Mouse (Mus musculus): ENCODE results near the gene Pla2g6. TPM values are rescaled to one million over a fixed set of nuclear protein-coding genes. Genes with fewer than 3 reads are reported as not detected.
A peak's percentile ranks its signal among the peaks of the same experiment; 100 is the strongest.

Pla2g6 gene
- total and polyA plus RNA-seq, 3 experiments = 9.3 to 20.9 (median 14.8) TPM

GRCm38 (mm10) chr15:79353690-79354305, 25.6 kb upstream of the Pla2g6 start:
- no peak for DNase-seq (ENCODE audit: extremely low read depth)
- Histone ChIP-seq H3K4me3 (replicated peaks in 1 of 3; ENCODE audit: low read depth in 2 of 3, low read length in 2 of 3, poor library complexity in 1 of 3) (no peak overlapping the region), H3K27ac (ENCODE audit: insufficient read depth, low read depth) (peak overlapping the region; percentile 58), H3K4me1 (ENCODE audit: control insufficient read depth in 1 of 2, insufficient read depth in 2 of 2) (peaks cover 37 to 73% of the 10 kb centered on the region in 2 experiments), H3K79me2 (replicated peaks; ENCODE audit: control insufficient read depth, extremely low read depth, insufficient read depth, poor library complexity, severe bottlenecking) (peaks cover 25% of the 10 kb centered on the region), H3K9ac (ENCODE audit: insufficient read depth, low read depth) (peak overlapping the region; percentile 22; the same call in 1 of the 2 replicates), H3K27me3 (replicated peaks) (no peaks in the 10 kb centered on the region), H3K36me3 (replicated peaks in 1 of 2; ENCODE audit: control insufficient read depth in 1 of 2, insufficient read depth in 1 of 2, low read length in 1 of 2) (peaks cover 0 to 54% of the 10 kb centered on the region in 2 experiments), H3K4me2 (ENCODE audit: insufficient read depth, low read depth, poor library complexity, severe bottlenecking) (no peak overlapping the region), H3K9me3 (replicated peaks; ENCODE audit: low read length) (peaks cover 21% of the 10 kb centered on the region)
- dilution Hi-C loops (cut with MboI; ENCODE audit: extremely low pct_ligation_motif_present, extremely low pct_unique_long_range_greater_than_20kb, low sequenced_read_pairs) = no loop called here
- in situ Hi-C loops (cut with MboI; ENCODE audit: low pct_ligation_motif_present, low pct_unique_long_range_greater_than_20kb, low sequenced_read_pairs) = no loop called here
- TF ChIP-seq POLR2A (IDR thresholded peaks at IDR 0.05; ENCODE audit: low read depth, low read length) = no peak
- TF ChIP-seq KAT2A (IDR thresholded peaks at IDR 0.05; ENCODE audit: insufficient replicate concordance, low read length) = no peak
- TF ChIP-seq NRF1 (IDR thresholded peaks at IDR 0.05; ENCODE audit: low read depth, low read length) = no peak
- TF ChIP-seq HCFC1 (IDR thresholded peaks at IDR 0.05; ENCODE audit: low read depth, low read length) = no peak
- no peak for TF ChIP-seq EP300 (IDR thresholded peaks at IDR 0.05; ENCODE audit: low read length)
- TF ChIP-seq USF1 (IDR thresholded peaks at IDR 0.05; ENCODE audit: low read depth, low read length) = no peak
- TF ChIP-seq JUND (conservative IDR thresholded peaks at IDR 0.05; ENCODE audit: low read depth, low read length) = no peak

- Histone ChIP-seq H3K27me3 (replicated peaks) (no peaks in the 10 kb centered on the region), H3K9ac (ENCODE audit: insufficient read depth, low read depth) (no peak overlapping the region), H3K79me2 (replicated peaks; ENCODE audit: control insufficient read depth, extremely low read depth, insufficient read depth, poor library complexity, severe bottlenecking) (peaks cover 25% of the 10 kb centered on the region), H3K4me2 (ENCODE audit: insufficient read depth, low read depth, poor library complexity, severe bottlenecking) (no peak overlapping the region), H3K36me3 (replicated peaks in 1 of 2; ENCODE audit: control insufficient read depth in 1 of 2, insufficient read depth in 1 of 2, low read length in 1 of 2) (peaks cover 0 to 46% of the 10 kb centered on the region in 2 experiments), H3K9me3 (replicated peaks; ENCODE audit: low read length) (peaks cover 21% of the 10 kb centered on the region), H3K4me1 (ENCODE audit: control insufficient read depth in 1 of 2, insufficient read depth in 2 of 2) (peaks cover 38 to 69% of the 10 kb centered on the region in 2 experiments), H3K27ac (ENCODE audit: insufficient read depth, low read depth) (no peak overlapping the region), H3K4me3 (replicated peaks in 1 of 3; ENCODE audit: low read depth in 2 of 3, low read length in 2 of 3, poor library complexity in 1 of 3) (no peak overlapping the region)
- DNase-seq (ENCODE audit: extremely low read depth) = no peak
- TF ChIP-seq MXI1 (IDR thresholded peaks at IDR 0.05; ENCODE audit: low read depth, low read length) (no peak), NRF1 (IDR thresholded peaks at IDR 0.05; ENCODE audit: low read depth, low read length) (no peak), CHD2 (IDR thresholded peaks at IDR 0.05; ENCODE audit: low read length) (no peak), IRF4 (IDR thresholded peaks at IDR 0.05; ENCODE audit: low read depth, low read length) (no peak), MEF2A (IDR thresholded peaks at IDR 0.05; ENCODE audit: borderline replicate concordance, low read depth, low read length) (no peak)
- in situ Hi-C loops (cut with MboI; ENCODE audit: low pct_ligation_motif_present, low pct_unique_long_range_greater_than_20kb, low sequenced_read_pairs) (no loop called here), dilution Hi-C loops (cut with MboI; ENCODE audit: extremely low pct_ligation_motif_present, extremely low pct_unique_long_range_greater_than_20kb, low sequenced_read_pairs) (no loop called here)
Observed at GRCm38 (mm10) chr15:79352479-79352878, 24.3 kb upstream of the Pla2g6 start.

- no peak for TF ChIP-seq ZC3H11A (IDR thresholded peaks at IDR 0.05; ENCODE audit: low read depth, low read length)
- no peak for TF ChIP-seq RAD21 (IDR thresholded peaks at IDR 0.05; ENCODE audit: low read depth, low read length)
- no peak for TF ChIP-seq UBTF (IDR thresholded peaks at IDR 0.05; ENCODE audit: low read depth, low read length)
- no peak for TF ChIP-seq SIN3A (IDR thresholded peaks at IDR 0.05; ENCODE audit: low read length)
- no peak; the same call in 1 of the 2 replicates for TF ChIP-seq POLR2A (IDR thresholded peaks at IDR 0.05; ENCODE audit: low read depth, low read length)
- no peak for TF ChIP-seq CHD2 (IDR thresholded peaks at IDR 0.05; ENCODE audit: low read length)
- no peak for TF ChIP-seq SMC3 (IDR thresholded peaks at IDR 0.05; ENCODE audit: low read depth, low read length)
- TF ChIP-seq MEF2A (IDR thresholded peaks at IDR 0.05; ENCODE audit: borderline replicate concordance, low read depth, low read length) = no peak
- no peak for TF ChIP-seq E2F4 (IDR thresholded peaks at IDR 0.05; ENCODE audit: insufficient replicate concordance, low read depth, low read length)
- TF ChIP-seq CHD1 (IDR thresholded peaks at IDR 0.05; ENCODE audit: low read depth, low read length) = no peak
- no peak for DNase-seq (ENCODE audit: extremely low read depth)
- peaks cover 0 to 44% of the 10 kb centered on the region in 2 experiments for H3K36me3 ChIP-seq (replicated peaks in 1 of 2; ENCODE audit: control insufficient read depth in 1 of 2, insufficient read depth in 1 of 2, low read length in 1 of 2)
- H3K27me3 ChIP-seq (replicated peaks) = no peaks in the 10 kb centered on the region
- peaks cover 20% of the 10 kb centered on the region for H3K79me2 ChIP-seq (replicated peaks; ENCODE audit: control insufficient read depth, extremely low read depth, insufficient read depth, poor library complexity, severe bottlenecking)
- H3K9me3 ChIP-seq (replicated peaks; ENCODE audit: low read length) = peaks cover 21% of the 10 kb centered on the region
- no peak overlapping the region for H3K4me2 ChIP-seq (ENCODE audit: insufficient read depth, low read depth, poor library complexity, severe bottlenecking)
- no peak overlapping the region for H3K27ac ChIP-seq (ENCODE audit: insufficient read depth, low read depth)
- H3K4me3 ChIP-seq (replicated peaks in 1 of 3; ENCODE audit: low read depth in 2 of 3, low read length in 2 of 3, poor library complexity in 1 of 3) = no peak overlapping the region
- H3K9ac ChIP-seq (ENCODE audit: insufficient read depth, low read depth) = no peak overlapping the region
- in situ Hi-C loops (cut with MboI; ENCODE audit: low pct_ligation_motif_present, low pct_unique_long_range_greater_than_20kb, low sequenced_read_pairs) (no loop called here), dilution Hi-C loops (cut with MboI; ENCODE audit: extremely low pct_ligation_motif_present, extremely low pct_unique_long_range_greater_than_20kb, low sequenced_read_pairs) (no loop called here)
- peaks cover 42 to 78% of the 10 kb centered on the region in 2 experiments for H3K4me1 ChIP-seq (ENCODE audit: control insufficient read depth in 1 of 2, insufficient read depth in 2 of 2)
Observed at GRCm38 (mm10) chr15:79351331-79351767, 23.2 kb upstream of the Pla2g6 start.
